Mouse (Mus musculus) layer of hippocampus, adult 2 months (tissue): ENCODE measurements around the gene Senp3. TPM values are rescaled to one million over a fixed set of nuclear protein-coding genes. Genes with fewer than 3 reads are reported as not detected.
"Not testable (repeated sequence)": the region's sequence is repeated elsewhere in the genome, so short reads cannot be mapped to it uniquely, and the experiment has no call there.

ENCODE experiments used
- DNase-seq, 2 experiments: peaks; one replicate each; pipeline ENCODE4 v3.0.0; 2022; ENCODE audit warnings: low spot score in 2 of 2
- H3K27ac ChIP-seq: fragments of 200-600 bp; 2 replicates; pipeline ENCODE4 v1.8.1; 2022
- H3K4me3 ChIP-seq: fragments of 200-600 bp; 2 replicates; pipeline ENCODE4 v1.8.1; 2022; ENCODE audit warnings: mild to moderate bottlenecking
- CTCF ChIP-seq: fragments of 200-600 bp; conservative IDR thresholded peaks from 2 replicates; pipeline ENCODE4 v1.8.1; 2022; ENCODE audit warnings: antibody characterized with exemption, mild to moderate bottlenecking, moderate library complexity
- long read RNA-seq, 2 experiments: library from polyadenylated mRNA; stranded (forward); transcript quantifications; one replicate each; pipeline ENCODE4 v2.0.0; 2021; ENCODE audit warnings: borderline mapping rate in 2 of 2
- total RNA-seq, 2 experiments: library from RNA; stranded (reverse); gene quantifications; 2 replicates each; pipeline ENCODE4 v1.2.3; 2021

The Senp3 gene
- total RNA-seq = 100 to 1,000 TPM; 108 to 132 TPM
- long read RNA-seq, experiment 1, transcript Senp3-201 (11 exons, 2,313 nt) = major isoform, 10 of 18 reads
- long read RNA-seq, experiment 1, partial matches to known transcripts = 2 of 18 reads
- long read RNA-seq, experiment 1, other reads (novel, unspliced or antisense) = 3 of 18 reads
- long read RNA-seq, experiment 2, transcript Senp3-201 (11 exons, 2,313 nt) = major isoform, 11 of 29 reads
- long read RNA-seq, experiment 2, partial matches to known transcripts = 6 of 29 reads
- long read RNA-seq, experiment 2, other reads (novel, unspliced or antisense) = 9 of 29 reads

- DNase-seq = peak; percentile 97 to 98
- no peak for TF ChIP-seq CTCF
- H3K27ac ChIP-seq = peak within 1 kb of the TSS; percentile 95
- peak within 1 kb of the TSS; percentile 82 for H3K4me3 ChIP-seq
These were observed at the start of gene Senp3 for GRCm38 (mm10) chr11:69681314-69682208. TSS of gene Senp3 (minus strand) at chr11:69682084.

- H3K27ac ChIP-seq, H3K4me3 ChIP-seq, DNase-seq: not testable (repeated sequence)
- peak; percentile 45 for TF ChIP-seq CTCF
These were observed 49.5 kb upstream of the Senp3 start for GRCm38 (mm10) chr11:69731408-69731807.

- peak; percentile 73 for TF ChIP-seq CTCF
- no peak overlapping the region for H3K27ac ChIP-seq
- DNase-seq = peak in 1 of 2 experiments; percentile 14
- H3K4me3 ChIP-seq = no peak overlapping the region
These were observed 47.2 kb upstream of the Senp3 start for GRCm38 (mm10) chr11:69729063-69729462.

- Histone ChIP-seq H3K27ac (no peak overlapping the region), H3K4me3 (no peak overlapping the region)
- no peak for DNase-seq
- TF ChIP-seq CTCF = no peak
These were observed 44.1 kb upstream of the Senp3 start for GRCm38 (mm10) chr11:69725951-69726350.

GRCm38 (mm10) chr11:69723074-69723473 lies 41.2 kb upstream of the Senp3 start:
- Histone ChIP-seq H3K4me3 (no peak overlapping the region), H3K27ac (no peak overlapping the region)
- TF ChIP-seq CTCF = no peak
- no peak for DNase-seq

- Histone ChIP-seq H3K4me3 (no peak overlapping the region), H3K27ac (no peak overlapping the region)
- no peak for DNase-seq
- TF ChIP-seq CTCF = no peak
These were observed 39.0 kb upstream of the Senp3 start for GRCm38 (mm10) chr11:69720852-69721251.

- Histone ChIP-seq H3K4me3 (no peak overlapping the region), H3K27ac (no peak overlapping the region)
- TF ChIP-seq CTCF = peak; percentile 31
- no peak for DNase-seq
These were observed 37.5 kb upstream of the Senp3 start for GRCm38 (mm10) chr11:69719423-69719822.

- no peak for TF ChIP-seq CTCF
- Histone ChIP-seq H3K27ac (no peak overlapping the region), H3K4me3 (no peak overlapping the region)
- DNase-seq = no peak
These were observed 36.8 kb upstream of the Senp3 start for GRCm38 (mm10) chr11:69718661-69719060.

GRCm38 (mm10) chr11:69716953-69717352 lies 35.1 kb upstream of the Senp3 start:
- no peak overlapping the region for H3K4me3 ChIP-seq
- no peak for TF ChIP-seq CTCF
- no peak for DNase-seq
- no peak overlapping the region for H3K27ac ChIP-seq

- TF ChIP-seq CTCF = no peak
- DNase-seq = peak in 1 of 2 experiments; percentile 37
- Histone ChIP-seq H3K4me3 (no peak overlapping the region), H3K27ac (peak overlapping the region; percentile 18; the same call in 1 of the 2 replicates)
These were observed 34.0 kb upstream of the Senp3 start for GRCm38 (mm10) chr11:69715929-69716328.

- Histone ChIP-seq H3K4me3 (no peak overlapping the region), H3K27ac (peak overlapping the region; percentile 16; the same call in 1 of the 2 replicates)
- no peak for DNase-seq
- TF ChIP-seq CTCF = peak; percentile 79
These were observed 33.6 kb upstream of the Senp3 start for GRCm38 (mm10) chr11:69715482-69715881.

GRCm38 (mm10) chr11:69714636-69715329 lies 32.9 kb upstream of the Senp3 start:
- DNase-seq = no peak
- Histone ChIP-seq H3K4me3 (no peak overlapping the region), H3K27ac (no peak overlapping the region)
- TF ChIP-seq CTCF = no peak
